Mouse (Mus musculus): ENCODE measurements around the gene Wfdc3.

GRCm38 (mm10) chr2:164745843-164746479, at the start of gene Wfdc3, which contains the start of gene Dnttip1:
- TF ChIP-seq EP300 (IDR thresholded peaks at IDR 0.05; ENCODE audit: insufficient read depth, low read depth, low read length) (no peak), POLR2A (IDR thresholded peaks at IDR 0.05; ENCODE audit: insufficient read depth, low read length) (no peak), CTCF (IDR thresholded peaks at IDR 0.05; ENCODE audit: low read depth, low read length) (no peak)

All from ES-Bruce4 (cell line).